Mouse (Mus musculus) lung, adult 18-20 months (tissue): ENCODE measurements at regions not wholly inside any gene's neighbourhood (a gene's known extent, or its start where the extent isn't known, plus 50 kb on each side); places are given as distances from the start of the nearest gene placed in this dataset.

Experiments used
- DNase-seq, 2 experiments: peaks; one replicate each; pipeline ENCODE4 v3.0.0; 2022; ENCODE audit warnings: mixed read lengths in 2 of 2

- no peak for DNase-seq
Measured at GRCm38 (mm10) chr12:106912782-106913181, 575.6 kb upstream of the 3110018I06Rik start.

- DNase-seq = no peak
Measured at GRCm38 (mm10) chr12:106922571-106922991, 565.9 kb upstream of the 3110018I06Rik start.

DNA sequence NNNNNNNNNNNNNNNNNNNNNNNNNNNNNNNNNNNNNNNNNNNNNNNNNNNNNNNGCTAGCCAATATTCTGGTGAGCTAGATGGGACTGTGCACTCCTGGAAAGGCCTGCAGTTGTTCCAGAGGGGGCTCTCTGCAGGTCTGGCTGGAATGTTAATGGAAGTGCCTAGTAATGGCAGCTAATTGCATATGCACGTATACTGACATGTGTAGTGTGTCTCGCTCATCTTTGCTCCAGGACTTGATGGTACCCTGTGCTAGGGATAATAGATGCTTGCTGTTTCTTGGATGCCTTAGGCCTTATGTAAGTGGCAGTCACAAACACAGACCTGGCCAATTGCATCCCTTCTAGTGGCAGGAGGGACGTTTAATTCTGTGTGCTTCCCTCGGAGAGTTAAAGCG lies 560.0 kb upstream of the 3110018I06Rik start:
- no peak for DNase-seq

DNA sequence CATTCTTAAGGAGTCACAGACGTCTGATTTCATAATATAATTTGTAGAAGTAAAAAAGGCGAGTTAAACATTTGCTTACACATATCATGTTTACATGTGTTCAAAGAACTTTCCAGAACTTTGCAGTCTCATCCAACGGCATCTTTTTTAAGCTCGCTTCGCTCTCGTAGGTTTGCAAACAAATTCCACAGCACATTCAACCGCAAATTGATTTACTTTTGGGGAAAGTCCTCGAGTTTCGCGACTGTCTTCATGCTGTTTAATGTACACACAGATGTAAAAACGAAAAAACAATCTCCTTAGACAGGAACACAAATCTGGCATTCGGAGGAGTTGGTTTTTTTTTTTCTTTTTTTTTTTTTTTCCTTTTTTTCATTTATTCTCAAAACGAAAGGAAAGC lies 559.3 kb upstream of the 3110018I06Rik start:
- DNase-seq = no peak

GRCm38 (mm10) chr12:106931591-106931990 lies 556.8 kb upstream of the 3110018I06Rik start:
- DNase-seq = no peak

GRCm38 (mm10) chr12:106939381-106939780 lies 549.1 kb upstream of the 3110018I06Rik start:
- peak; percentile 6 to 14 for DNase-seq

DNA sequence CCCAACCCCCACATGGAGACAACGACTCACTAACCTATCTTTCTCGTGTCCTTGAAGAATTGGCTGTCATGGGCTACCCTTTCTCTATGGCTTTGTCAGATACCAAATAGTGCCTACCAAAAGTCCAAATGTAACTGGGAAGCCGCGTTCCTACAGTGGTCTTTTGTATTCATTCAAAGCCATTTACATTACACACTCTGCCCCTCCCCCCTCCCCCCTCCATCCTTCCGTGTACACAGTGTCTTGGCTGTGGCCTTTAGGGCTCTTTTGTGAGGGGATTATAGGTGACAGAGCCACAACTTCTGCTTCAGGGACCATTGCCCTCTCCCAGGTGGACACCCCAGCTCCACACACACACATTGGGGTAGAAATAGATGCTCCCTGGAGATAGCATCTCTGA lies 544.6 kb upstream of the 3110018I06Rik start:
- DNase-seq = no peak

- no peak for DNase-seq
Measured at GRCm38 (mm10) chr12:106952621-106953020, 535.8 kb upstream of the 3110018I06Rik start.

GRCm38 (mm10) chr12:106955778-106956177 lies 532.7 kb upstream of the 3110018I06Rik start:
- DNase-seq = peak; percentile 14 to 16

- no peak for DNase-seq
Measured at GRCm38 (mm10) chr12:106956266-106956665, 532.2 kb upstream of the 3110018I06Rik start.

DNA sequence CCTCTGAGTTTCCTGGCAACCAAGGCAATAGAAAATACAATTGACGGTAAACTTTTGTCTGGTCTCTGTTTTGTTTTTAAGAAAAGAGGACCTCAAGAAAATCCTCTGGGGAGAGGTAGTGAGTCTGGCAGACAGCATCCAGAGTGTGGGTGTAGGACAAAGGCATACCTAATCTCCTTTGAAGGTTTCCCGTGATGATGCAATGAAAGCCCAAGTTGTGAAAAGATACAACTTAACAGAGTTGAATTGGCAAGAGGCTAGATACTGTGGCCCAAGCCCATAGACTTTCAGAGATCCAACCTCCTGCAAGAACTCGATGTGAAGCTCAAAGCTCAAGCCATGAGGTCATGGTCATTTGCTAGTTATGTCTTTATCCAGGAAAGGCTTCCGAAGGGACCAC lies 526.4 kb upstream of the 3110018I06Rik start:
- no peak for DNase-seq

DNA sequence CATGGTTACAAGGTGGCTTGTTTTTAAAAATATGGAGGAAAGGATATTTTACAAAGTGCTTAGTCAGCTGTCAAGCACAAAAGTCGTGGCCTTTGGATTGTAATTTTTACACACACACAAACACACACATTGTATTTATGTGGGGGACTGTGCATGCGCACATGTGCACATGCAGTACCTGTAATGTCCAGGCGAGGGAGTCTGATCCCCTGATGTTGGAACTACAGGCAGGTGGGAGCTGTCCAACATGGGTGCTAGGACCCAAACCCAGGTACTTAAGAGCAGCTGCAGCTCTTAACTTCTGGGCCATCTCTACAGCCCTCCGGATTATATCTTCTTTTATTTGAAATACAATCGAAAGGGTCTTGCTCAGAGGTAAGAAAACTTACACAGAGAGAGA lies 524.7 kb upstream of the 3110018I06Rik start:
- no peak for DNase-seq

- DNase-seq = no peak
Measured at GRCm38 (mm10) chr12:106969873-106970272, 518.6 kb upstream of the 3110018I06Rik start.

GRCm38 (mm10) chr12:106992421-106992820 lies 496.0 kb upstream of the 3110018I06Rik start:
- no peak for DNase-seq

DNA sequence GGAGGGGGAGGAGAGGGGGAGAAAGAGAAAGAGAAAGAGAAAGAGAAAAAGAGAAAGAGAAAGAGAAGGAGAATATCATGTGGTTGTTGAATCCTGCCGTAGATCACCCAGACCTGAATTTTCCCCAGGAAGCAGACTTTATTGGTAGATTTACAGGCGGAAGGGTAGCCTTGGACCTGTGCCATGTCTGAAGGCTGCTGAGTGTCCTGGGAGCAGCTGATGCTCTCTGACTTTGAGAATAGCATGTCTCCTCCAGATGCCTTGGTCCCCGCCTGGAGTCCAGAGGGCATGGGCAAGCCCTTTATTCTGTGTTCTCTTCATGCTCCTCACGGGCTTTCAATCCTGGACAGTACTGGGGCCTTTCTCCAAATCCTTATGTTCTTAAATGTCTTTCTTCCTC lies 495.4 kb upstream of the 3110018I06Rik start:
- no peak for DNase-seq

DNA sequence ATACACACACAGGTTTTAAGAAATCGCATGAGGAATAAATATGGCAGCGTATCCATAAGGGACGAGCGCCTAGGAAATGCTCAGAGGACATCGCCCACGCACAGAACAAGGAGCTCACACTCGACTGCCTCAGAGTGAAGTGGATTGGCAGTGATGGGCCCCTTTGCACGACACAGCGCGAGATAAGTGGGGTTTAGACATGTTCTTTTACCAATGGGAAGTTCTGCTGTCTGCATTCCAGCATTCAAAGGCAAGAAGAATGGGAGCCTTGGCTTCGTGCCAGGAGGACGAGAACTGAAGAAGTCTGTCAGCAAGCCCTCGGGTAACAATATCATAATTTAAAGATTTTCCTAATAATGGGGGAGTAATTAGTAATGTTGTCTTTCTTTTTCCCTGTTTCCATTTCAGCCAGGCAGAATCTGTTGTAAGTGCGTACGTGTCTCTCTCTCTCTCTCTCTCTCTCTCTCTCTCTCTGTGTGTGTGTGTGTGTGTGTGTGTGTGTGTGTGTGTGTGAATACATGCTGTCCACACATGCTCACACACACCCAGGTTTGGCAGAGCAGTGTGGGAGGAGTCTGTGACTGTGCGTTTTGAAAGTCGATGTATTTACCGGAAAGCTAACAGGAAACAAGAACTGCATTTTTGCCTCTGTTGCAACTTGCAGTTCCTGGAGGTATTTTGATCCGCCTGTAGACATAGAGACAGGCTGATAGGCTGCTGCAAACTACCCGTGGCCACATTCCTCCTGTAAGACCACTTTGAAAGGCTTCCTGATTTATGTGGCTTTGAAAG lies 477.2 kb upstream of the 3110018I06Rik start:
- no peak for DNase-seq

GRCm38 (mm10) chr12:107016801-107017200 lies 471.6 kb upstream of the 3110018I06Rik start:
- DNase-seq = no peak

GRCm38 (mm10) chr12:107021806-107022205 lies 466.6 kb upstream of the 3110018I06Rik start:
- no peak for DNase-seq

DNA sequence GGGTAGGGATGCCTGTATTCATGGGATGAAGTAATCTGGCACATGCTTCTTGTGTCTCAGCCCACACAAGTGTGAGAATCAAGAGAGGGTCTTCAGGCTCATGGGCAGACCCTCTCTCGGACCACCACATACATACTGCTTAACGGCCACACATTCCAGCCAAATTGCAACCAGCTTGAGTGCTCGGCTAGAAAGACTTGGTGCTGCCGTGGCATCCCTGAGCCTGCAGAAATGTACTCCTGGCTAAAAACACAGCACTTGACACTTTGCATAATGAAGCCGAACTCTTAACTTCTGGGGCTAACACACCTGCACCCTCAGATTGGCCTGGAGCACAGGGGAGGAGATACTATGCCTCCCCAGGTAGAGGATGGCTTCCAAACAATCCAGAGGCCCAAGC lies 461.6 kb upstream of the 3110018I06Rik start:
- no peak for DNase-seq

DNA sequence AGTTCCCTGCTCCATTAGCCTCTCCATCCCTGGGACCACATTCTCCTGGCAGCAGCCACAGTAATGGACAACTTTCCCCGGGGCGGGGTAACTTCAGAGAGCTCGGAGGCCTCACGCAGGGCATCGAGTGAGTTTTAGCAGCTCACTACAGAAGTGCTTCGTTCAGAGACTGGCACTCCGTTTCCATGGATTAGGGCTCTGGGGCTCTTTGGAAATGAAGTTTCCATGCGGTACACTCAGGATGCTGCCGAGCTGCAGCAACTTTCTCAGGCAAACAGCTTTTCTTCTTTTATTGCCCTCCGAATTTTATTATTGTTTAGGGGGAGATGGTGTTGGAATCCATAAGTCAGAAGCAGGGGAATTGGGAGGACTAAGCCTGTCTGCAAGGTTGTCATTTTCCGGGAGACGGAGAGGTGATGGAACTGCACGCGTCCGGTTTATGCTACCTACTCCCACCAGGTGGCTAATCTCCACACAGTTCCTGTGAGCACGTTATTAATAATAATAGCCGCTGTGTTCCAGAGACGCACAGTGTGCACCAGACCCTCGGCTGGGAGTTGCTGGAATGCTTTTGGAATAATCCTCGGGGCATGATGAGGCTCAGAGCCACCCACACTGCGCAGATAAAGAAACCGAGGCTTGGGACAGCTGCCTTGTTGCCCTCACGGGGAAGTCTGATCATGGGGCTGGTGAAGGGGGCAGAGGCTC lies 460.4 kb upstream of the 3110018I06Rik start:
- no peak for DNase-seq

DNA sequence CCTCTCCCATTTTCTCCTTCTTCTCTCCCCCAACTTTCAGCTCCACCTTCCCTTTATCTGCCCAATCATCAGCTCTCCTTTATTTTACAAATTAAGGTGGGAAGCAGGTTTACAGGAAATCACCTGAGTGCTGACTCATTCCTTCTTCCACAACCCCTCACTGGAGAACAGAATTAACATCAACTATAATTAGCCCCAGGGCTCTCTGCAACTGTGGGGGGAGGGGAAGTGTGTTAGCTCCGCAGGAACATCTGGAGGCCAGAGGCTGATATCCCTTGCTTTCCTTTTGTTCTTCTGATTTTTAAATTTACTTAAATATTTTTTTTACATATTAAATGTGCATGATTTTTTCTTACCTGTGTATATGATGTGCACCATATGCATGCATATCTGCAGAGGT lies 459.4 kb upstream of the 3110018I06Rik start:
- DNase-seq = no peak

GRCm38 (mm10) chr12:107036357-107036756 lies 452.1 kb upstream of the 3110018I06Rik start:
- DNase-seq = no peak

DNA sequence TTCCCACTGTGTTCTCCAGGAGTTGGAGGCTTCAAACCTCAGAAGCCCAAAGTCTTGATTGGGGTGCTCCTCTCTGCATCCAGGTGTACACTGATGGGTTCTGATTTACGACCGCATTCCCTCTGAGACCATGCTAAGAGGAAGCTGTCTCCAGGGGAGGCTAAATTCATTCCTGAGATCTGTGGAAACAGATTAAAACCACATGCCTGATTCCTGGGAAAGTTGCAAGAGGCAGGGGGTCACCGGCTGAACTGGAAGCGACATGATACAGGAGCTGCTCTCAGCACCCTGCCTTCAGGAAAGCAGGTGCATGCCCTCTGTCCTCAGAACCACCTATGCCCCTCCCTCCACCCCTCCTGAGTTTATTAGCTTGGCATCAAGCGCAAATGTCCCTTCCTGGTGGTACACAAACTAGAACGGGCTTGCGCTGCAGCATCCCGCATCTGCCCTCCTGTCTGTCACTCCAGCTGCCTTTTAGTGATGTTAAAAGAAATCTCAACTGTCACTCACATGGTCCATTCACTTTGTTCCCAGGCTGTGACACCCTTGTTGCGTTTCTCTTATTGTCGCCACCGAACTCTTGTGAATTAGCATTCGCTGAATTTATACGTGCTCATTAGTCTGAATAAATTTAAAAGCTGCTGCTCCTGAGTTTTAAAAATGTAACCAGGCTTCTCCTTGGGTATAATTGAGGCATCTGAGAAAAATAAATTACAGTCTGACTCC lies 446.3 kb upstream of the 3110018I06Rik start:
- DNase-seq = no peak

- no peak for DNase-seq
Measured at GRCm38 (mm10) chr12:107046496-107046895, 441.9 kb upstream of the 3110018I06Rik start.
